Mouse (Mus musculus): ENCODE data around the gene Sae1. TPM values are rescaled to one million over a fixed set of nuclear protein-coding genes. Genes with fewer than 3 reads are reported as not detected.

The Sae1 gene
- polyA plus RNA-seq, 1 experiment, result 31.0 TPM

DNA sequence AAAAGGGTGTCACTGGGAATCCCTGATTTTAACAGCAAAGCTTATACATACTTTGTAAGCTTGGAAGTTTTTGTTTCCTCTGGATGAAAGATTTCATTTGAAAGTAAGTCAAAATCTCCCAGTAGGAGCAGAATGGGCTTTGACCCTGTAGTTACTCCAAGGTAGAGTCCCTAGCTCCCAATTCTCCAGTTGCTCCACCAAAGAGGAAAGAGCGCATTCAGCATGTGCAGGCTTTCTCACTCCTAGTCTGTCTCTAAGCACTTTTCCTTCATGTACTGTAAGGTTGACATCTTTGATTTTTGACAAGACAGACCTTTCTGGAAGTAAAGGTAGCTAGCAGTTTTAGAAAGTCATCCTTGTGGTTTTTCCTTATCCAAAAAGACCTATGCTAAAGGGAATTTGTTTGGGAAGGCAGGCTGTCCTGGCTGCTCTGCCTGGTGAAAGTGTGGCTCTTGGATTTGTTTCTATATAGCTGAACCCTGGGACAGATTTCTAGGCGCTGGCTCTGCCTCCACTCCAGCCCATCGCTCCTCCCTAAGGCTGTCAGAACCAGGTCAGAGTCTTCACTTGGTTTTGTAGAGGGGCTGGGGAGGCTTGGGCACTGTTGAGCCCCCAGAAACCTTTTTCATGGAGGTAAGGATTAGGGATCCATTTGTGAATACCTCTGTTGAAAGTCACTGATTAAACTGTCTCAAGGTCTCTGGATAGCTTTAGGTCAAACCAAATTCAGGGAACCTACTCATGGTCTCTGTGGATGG lies 16.9 kb upstream of the Sae1 start:
- DNase-seq, result peak; percentile 30
- H3K4me3 ChIP-seq (replicated peaks; ENCODE audit: extremely low read depth, low read depth, low read length), result peak overlapping the region; percentile 42
- peaks cover 27% of the 10 kb centered on the region for H3K4me1 ChIP-seq (ENCODE audit: control insufficient read depth, insufficient read depth, low read length)
- 52% methylated on average over 3 of the region's 3 CpGs for WGBS
- no peak for TF ChIP-seq POLR2A (IDR thresholded peaks at IDR 0.05; ENCODE audit: borderline replicate concordance, extremely low read depth, low read depth, low read length)
- TF ChIP-seq CTCF (IDR thresholded peaks at IDR 0.05; ENCODE audit: insufficient read depth, low read length), result no peak

DNA sequence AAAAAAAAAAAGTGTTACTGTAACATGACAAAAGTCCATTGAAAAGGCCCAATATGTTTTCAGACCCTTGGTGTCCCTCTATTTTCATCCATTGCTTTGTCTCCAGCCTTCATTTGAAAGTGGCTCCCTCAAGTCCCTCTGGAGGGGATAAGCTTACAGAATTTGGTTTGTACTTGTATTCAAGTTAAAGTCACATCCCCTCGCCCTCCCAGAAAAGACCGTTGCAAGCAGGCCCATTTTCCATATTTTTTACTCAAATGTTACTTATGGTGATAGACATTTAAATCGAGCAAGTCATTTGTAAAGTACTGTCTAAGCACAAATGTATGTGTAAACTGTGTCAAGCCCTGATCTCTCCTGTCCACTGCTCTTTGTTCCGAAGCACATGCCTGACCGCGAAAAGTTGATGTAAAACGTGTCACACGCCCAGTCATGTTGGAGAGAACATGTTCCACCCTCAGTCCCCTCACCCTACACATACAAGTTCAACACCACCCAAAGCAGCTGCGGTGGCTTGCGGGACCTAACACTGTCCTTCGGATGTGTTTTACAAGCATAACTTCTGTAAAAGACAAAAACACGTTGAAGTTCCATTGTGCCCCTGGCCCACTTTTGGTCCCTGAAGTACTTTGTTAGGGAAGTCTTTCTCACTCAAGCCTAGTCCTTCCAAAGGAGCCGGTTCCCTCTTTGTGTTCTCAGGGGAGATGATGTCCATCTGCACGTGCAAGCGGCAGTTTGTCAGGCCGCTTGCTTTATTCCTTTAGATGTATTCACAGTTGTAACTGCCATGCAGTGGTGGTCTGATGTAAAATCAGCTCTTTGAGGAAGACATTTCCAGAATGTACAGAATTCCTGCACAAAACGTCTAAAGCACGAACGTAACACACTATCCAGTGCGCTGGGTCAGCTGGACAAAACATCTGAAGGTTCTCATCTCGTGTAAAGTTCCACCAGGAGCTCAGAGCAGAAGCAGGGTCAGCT lies 15.7 kb upstream of the Sae1 start:
- DNase-seq, result peak; percentile 30

DNA sequence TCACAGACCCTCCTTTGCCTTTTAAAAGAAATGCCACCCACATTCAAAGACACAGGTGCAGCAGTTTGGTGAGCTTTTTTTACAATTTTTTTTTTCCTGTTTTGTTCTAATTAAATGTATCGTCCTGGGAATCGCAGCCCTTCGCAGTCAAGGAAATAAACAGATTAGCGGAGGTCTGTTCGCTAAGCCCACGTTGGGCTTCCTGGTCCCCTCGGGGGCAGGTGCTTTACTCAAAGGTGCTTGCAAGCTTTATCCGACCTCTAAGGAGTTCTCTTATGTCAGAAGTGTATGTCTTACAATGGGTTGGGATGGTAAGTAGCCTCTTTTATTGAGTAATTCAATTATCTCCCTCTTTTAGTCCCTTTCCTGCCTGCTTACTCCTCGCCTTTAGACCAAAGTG lies 14.8 kb upstream of the Sae1 start:
- TF ChIP-seq POLR2A (IDR thresholded peaks at IDR 0.05; ENCODE audit: borderline replicate concordance, extremely low read depth, low read depth, low read length), result no peak
- no peak for TF ChIP-seq CTCF (IDR thresholded peaks at IDR 0.05; ENCODE audit: insufficient read depth, low read length)
- WGBS, result under 1% methylated on average over 9 of the region's 9 CpGs
- no peak for DNase-seq
- Histone ChIP-seq H3K4me1 (ENCODE audit: control insufficient read depth, insufficient read depth, low read length) (peaks cover 32% of the 10 kb centered on the region), H3K4me3 (replicated peaks; ENCODE audit: extremely low read depth, low read depth, low read length) (peak overlapping the region; percentile 90)

More for the DNA sequence above, 15.7 kb upstream of the Sae1 start:
- 12% methylated on average over 21 of the region's 21 CpGs for WGBS
- Histone ChIP-seq H3K4me1 (ENCODE audit: control insufficient read depth, insufficient read depth, low read length) (peaks cover 32% of the 10 kb centered on the region), H3K4me3 (replicated peaks; ENCODE audit: extremely low read depth, low read depth, low read length) (peak overlapping the region; percentile 90)
- TF ChIP-seq CTCF (IDR thresholded peaks at IDR 0.05; ENCODE audit: insufficient read depth, low read length) (no peak), POLR2A (IDR thresholded peaks at IDR 0.05; ENCODE audit: borderline replicate concordance, extremely low read depth, low read depth, low read length) (no peak)

DNA sequence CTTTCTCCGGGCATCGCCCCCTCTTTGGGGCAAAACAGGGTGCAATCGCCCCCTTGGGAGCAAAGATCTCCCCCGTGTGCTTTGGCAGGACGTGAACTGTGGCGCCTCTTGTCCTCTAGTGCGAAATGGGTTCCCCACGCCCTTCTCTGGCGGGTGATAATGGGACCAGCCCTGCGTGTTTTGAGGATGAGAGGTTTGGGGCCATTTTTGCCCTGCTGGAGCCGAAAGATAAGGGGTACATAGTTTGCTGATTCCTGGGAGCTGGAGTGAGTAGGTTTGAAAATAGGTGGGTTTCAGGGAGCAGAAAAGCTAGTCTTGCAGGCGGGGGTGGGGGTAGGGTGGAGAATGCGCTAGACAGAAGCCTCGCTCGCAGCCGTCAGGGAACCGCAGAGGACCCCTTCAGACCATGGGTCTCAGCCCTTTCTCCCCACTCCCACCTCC lies 14.4 kb upstream of the Sae1 start:
- peak; percentile 64 for DNase-seq
- peaks cover 32% of the 10 kb centered on the region for H3K4me1 ChIP-seq (ENCODE audit: control insufficient read depth, insufficient read depth, low read length)
- 1% methylated on average over 17 of the region's 17 CpGs for WGBS
- peak overlapping the region; percentile 90 for H3K4me3 ChIP-seq (replicated peaks; ENCODE audit: extremely low read depth, low read depth, low read length)
- TF ChIP-seq POLR2A (IDR thresholded peaks at IDR 0.05; ENCODE audit: borderline replicate concordance, extremely low read depth, low read depth, low read length), result peak; percentile 73; the same call in 1 of the 2 replicates
- TF ChIP-seq CTCF (IDR thresholded peaks at IDR 0.05; ENCODE audit: insufficient read depth, low read length), result no peak

DNA sequence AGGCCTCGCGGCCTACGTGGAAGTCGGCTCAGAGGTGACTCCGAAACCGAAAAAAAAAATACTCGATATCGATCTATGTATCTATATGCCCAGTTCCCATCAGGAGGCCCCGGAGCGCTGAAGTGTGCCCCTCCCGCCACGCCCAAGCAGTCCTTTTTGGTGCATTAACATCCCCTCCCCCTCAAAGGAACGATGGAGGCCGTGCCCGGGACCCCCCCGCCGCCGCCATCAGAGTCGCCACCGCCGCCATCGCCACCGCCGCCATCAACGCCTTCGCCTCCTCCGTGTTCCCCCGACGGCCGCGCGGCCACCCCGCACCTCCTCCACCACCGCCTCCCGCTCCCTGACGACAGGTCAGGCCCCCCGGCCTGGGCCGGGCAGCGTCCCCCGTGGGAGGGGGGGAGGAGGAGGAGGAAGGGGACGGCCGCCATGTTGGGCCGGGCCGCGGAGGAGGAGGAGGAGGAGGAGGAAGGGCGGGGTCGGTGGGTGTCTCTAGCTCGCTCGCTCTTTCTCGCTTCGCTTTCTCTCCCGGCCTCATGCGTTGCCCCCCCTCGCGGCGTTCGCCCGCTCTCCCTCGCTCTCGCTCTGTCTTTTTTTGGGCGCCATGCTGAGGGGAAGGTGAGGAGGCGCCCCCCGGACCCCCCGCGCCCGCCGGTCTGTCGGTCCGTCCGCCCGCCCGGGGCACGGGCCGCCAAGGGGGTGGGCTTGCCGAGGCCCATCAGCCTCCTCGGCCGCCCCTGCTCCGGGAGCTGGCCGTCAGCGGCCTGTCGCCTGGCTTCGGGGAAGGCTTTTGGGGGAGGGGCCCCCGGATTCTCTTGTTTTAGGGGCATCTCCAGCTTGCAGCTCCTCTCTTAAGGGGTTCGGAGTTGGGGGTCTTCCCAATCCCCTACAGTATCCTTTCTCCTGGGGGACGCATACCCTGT lies 13.3 kb upstream of the Sae1 start, which contains the start of gene Zc3h4:
TSS of gene Zc3h4 (plus strand) at position 222 of the 923 bp plus-strand sequence.
- under 1% methylated on average over 76 of the region's 85 CpGs for WGBS
- peak; percentile 92 for DNase-seq
- H3K4me3 ChIP-seq (replicated peaks; ENCODE audit: extremely low read depth, low read depth, low read length), result peak within 1 kb of the TSS; percentile 90
- H3K4me1 ChIP-seq (ENCODE audit: control insufficient read depth, insufficient read depth, low read length), result peaks cover 26% of the 10 kb centered on the region
- TF ChIP-seq CTCF (IDR thresholded peaks at IDR 0.05; ENCODE audit: insufficient read depth, low read length) (no peak), POLR2A (IDR thresholded peaks at IDR 0.05; ENCODE audit: borderline replicate concordance, extremely low read depth, low read depth, low read length) (peak; percentile 96)

DNA sequence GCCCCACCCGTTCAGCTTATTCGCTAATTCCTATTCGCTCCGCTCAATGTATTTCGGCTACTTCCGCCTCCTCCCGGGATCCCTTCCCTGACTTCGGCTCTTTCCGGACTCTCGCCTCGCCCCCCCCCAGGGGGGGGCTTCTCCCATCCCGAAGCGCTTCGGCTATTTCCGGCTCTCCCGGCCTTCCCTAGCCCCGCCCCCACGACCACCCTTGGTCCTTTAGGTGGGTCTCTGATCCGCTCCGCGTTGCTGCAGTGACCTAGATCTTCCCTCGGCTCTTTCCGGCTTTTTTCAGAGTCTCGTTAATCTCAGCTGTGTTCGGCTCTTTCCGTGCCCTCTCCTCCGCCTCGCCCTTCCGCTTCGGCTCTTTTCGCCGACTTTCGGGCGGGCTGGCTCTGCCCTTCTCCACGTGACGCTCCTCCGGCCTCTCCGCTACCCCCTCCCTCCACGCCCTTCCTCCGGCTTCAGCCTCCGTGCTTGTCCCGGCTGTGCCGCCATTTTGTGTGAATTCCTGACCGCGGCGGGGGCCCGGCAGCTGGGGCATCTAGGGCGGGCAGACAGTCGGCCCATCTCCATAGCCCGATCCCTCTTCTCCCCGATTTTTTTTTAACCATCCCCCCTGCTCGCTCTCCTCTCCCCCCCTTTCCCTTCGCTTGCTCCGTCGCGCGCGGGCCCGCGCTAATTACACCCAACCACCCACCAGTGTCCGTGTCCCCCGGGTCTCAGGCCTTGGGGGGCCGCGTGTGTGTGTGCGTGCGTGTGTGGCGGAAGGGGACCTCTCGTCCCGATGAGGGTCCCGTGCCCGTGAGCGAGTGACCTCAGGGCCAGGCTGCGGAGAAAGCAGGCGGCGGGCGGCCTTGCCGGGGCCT lies 12.4 kb upstream of the Sae1 start:
- DNase-seq, result peak; percentile 95
- TF ChIP-seq CTCF (IDR thresholded peaks at IDR 0.05; ENCODE audit: insufficient read depth, low read length) (no peak), POLR2A (IDR thresholded peaks at IDR 0.05; ENCODE audit: borderline replicate concordance, extremely low read depth, low read depth, low read length) (peak; percentile 84)
- WGBS, result under 1% methylated on average over 77 of the region's 77 CpGs
- peaks cover 17% of the 10 kb centered on the region for H3K4me1 ChIP-seq (ENCODE audit: control insufficient read depth, insufficient read depth, low read length)
- peak overlapping the region; percentile 90 for H3K4me3 ChIP-seq (replicated peaks; ENCODE audit: extremely low read depth, low read depth, low read length)

DNA sequence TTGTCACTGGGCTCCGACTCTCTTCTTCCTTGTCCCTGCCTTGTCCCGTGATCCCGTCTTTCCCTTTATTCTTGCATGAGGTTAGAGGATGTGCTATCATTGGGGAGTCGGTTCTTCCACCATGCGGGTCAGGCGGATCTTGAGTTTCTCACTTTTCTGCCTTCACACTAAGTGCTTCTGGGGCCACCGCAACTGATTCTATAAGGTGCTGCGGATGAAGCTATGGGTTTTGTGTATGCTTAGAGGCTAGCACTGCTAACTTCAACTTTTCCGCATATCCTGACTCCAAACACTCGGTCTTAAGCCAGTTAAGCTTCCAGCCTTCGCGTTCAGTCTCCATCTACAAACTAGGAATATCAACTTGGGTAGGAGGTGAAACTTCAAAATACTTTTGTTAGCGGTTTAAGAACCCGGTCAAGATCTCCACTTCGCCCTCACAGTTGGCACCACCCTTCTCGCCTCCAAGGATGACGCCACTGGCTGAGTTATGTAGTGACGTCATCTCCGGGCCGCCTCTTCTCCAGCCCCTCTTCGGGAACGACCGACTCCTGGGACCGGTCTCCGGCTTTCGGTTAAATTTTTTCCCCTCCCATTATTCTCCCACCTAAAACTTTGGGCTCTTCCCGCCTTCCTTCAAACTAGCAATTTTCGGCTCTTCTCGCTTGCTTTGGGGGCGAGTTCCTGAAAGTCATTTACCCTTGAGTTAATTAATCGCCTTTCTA lies 11.7 kb upstream of the Sae1 start:
- TF ChIP-seq POLR2A (IDR thresholded peaks at IDR 0.05; ENCODE audit: borderline replicate concordance, extremely low read depth, low read depth, low read length), result peak; percentile 87; the same call in 1 of the 2 replicates
- no peak for TF ChIP-seq CTCF (IDR thresholded peaks at IDR 0.05; ENCODE audit: insufficient read depth, low read length)
- H3K4me1 ChIP-seq (ENCODE audit: control insufficient read depth, insufficient read depth, low read length), result peaks cover 9% of the 10 kb centered on the region
- H3K4me3 ChIP-seq (replicated peaks; ENCODE audit: extremely low read depth, low read depth, low read length), result peak overlapping the region; percentile 55
- WGBS, result under 1% methylated on average over 31 of the region's 31 CpGs
- DNase-seq, result peak; percentile 92

Data from lung, adult 2 months (tissue).